Mouse (Mus musculus) liver, embryonic 12.5 days (tissue): Measurements from ENCODE around the gene Heatr6. TPM values are rescaled to one million over a fixed set of nuclear protein-coding genes. Genes with fewer than 3 reads are reported as not detected.
A peak's percentile ranks its signal among the peaks of the same experiment; 100 is the strongest.

Source experiments
- ATAC-seq: fragments of 200-750 bp; cut with Nextera tagmentation; 2 replicates; pipeline ENCODE4 v1.8.0; 2017; ENCODE audit warnings: moderate number of reproducible peaks, mild to moderate bottlenecking, moderate library complexity
- H3K27ac ChIP-seq: fragments of 300-500 bp; sonication (generic); 2 replicates; pipeline ENCODE4 v1.5.1; 2016; ENCODE audit warnings: mild to moderate bottlenecking
- H3K27me3 ChIP-seq: fragments of 300-500 bp; sonication (generic); replicated peaks from 2 replicates; pipeline ENCODE4 v1.6.1; 2016; ENCODE audit warnings: mild to moderate bottlenecking, moderate library complexity
- H3K36me3 ChIP-seq: fragments of 300-500 bp; sonication (generic); 2 replicates; pipeline ENCODE4 v1.6.1; 2016; ENCODE audit warnings: mild to moderate bottlenecking, moderate library complexity
- H3K4me1 ChIP-seq: fragments of 300-500 bp; sonication (generic); 2 replicates; pipeline ENCODE4 v1.6.1; 2016
- H3K4me2 ChIP-seq: fragments of 300-500 bp; sonication (generic); 2 replicates; pipeline ENCODE4 v1.6.1; 2016; ENCODE audit warnings: mild to moderate bottlenecking, moderate library complexity
- H3K4me3 ChIP-seq: fragments of 300-500 bp; sonication (generic); 2 replicates; pipeline ENCODE4 v1.5.1; 2016; ENCODE audit warnings: mild to moderate bottlenecking, moderate library complexity
- H3K9ac ChIP-seq: fragments of 300-500 bp; sonication (generic); 2 replicates; pipeline ENCODE4 v1.6.1; 2016; ENCODE audit warnings: mild to moderate bottlenecking, moderate library complexity
- H3K9me3 ChIP-seq: fragments of 300-500 bp; sonication (generic); replicated peaks from 2 replicates; pipeline ENCODE4 v1.6.1; 2016; ENCODE audit warnings: mild to moderate bottlenecking, moderate library complexity
- WGBS: fragments of 180-500 bp; shearing (Covaris S2); methylation state at CpG from one replicate; pipeline ENCODE4 v1.1.7; 2016; ENCODE audit not compliant: insufficient replicate concordance; 5-methylcytosine and 5-hydroxymethylcytosine counted together
- polyA plus RNA-seq: library from polyadenylated mRNA; unstranded; fragments of >200 nt; fragmentation: Nextera tagmentation; extraction: Ambion mirVana; gene quantifications from 2 replicates; pipeline ENCODE4 v1.2.1, GENCODE M21; 2016

The Heatr6 gene
- polyA plus RNA-seq, result 9.7 and 10.4 TPM in 2 replicates

DNA sequence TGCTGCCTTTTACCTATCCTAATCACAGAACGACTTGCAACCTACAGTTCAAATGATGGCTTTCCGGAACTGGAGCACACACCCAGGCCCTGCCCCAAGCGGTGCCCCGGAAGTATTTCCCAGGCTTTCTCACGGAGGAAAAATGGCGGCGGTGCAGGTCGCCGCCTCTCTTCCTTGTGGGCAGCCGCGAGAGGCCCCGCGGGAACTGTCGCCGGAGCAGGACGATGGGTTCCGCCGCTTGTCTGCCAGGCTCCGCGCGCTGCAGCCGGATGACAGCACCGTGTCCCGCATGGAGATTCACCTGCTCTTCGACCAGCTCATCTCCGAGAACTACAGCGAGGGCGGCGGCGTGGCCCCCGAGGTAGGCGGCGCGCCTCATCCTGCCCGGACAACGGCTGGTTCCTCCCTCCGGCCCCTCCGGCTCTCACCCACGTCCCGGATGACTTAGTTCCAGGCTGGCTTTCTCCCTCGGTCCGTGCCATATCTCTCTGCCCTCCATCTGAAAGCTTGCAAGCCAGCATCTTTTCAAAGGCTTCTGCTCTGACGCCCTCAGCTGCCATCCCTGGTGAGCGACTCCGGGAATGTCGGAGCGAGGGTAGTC, at the start of gene Heatr6:
Gene Heatr6, plus strand, starts transcription at position 116 of the 601 bp plus-strand sequence.
- peaks cover 29% of the 10 kb centered on the region for H3K36me3 ChIP-seq
- H3K9ac ChIP-seq, result peak within 1 kb of the TSS; percentile 79
- peak within 1 kb of the TSS; percentile 83 for H3K4me3 ChIP-seq
- peak; percentile 93 for ATAC-seq
- H3K4me1 ChIP-seq, result peaks cover 21% of the 10 kb centered on the region
- peak within 1 kb of the TSS; percentile 82 for H3K4me2 ChIP-seq
- no peaks in the 10 kb centered on the region; the same call in 1 of the 2 replicates for H3K9me3 ChIP-seq
- peak within 1 kb of the TSS; percentile 70; the same call in 1 of the 2 replicates for H3K27ac ChIP-seq
- WGBS, result under 1% methylated on average over 47 of the region's 47 CpGs
- H3K27me3 ChIP-seq, result peaks cover 15% of the 10 kb centered on the region

- Histone ChIP-seq H3K27me3 (no peaks in the 10 kb centered on the region), H3K4me1 (no peaks in the 10 kb centered on the region), H3K36me3 (no peaks in the 10 kb centered on the region), H3K9me3 (no peaks in the 10 kb centered on the region), H3K9ac (no peak within 1 kb of the TSS), H3K4me2 (no peak within 1 kb of the TSS), H3K27ac (no peak within 1 kb of the TSS), H3K4me3 (no peak within 1 kb of the TSS)
- 21% methylated on average over 1 of the region's 1 CpGs for WGBS
- no peak for ATAC-seq
Observed at GRCm38 (mm10) chr11:83703705-83704104, 49.8 kb upstream of the Heatr6 start, which contains the start of gene Wfdc17. TSS of gene Wfdc17 (plus strand) at chr11:83703991.

DNA sequence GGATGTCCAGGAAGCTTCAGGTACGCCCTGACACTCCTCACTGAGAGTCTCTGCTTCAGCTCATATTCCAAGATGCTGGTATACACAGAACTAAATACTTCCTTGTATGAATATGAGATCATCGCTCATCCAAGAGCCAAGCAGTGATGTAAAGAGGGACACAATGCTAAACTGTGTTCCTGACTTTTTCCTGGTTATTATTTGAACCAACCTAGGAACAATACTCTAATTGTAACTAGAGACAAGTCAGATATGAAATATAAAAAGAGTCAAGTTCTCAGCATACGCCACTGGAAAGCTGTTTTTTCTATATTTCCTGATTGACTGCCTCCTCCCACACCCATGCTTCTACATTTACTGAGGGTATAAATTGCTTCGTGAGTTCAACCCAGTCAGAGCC, 44.8 kb upstream of the Heatr6 start, which contains the start of gene Wfdc18:
Gene Wfdc18, plus strand, starts transcription at position 301 of the 400 bp plus-strand sequence.
- Histone ChIP-seq H3K27ac (no peak within 1 kb of the TSS), H3K9ac (no peak within 1 kb of the TSS), H3K27me3 (no peaks in the 10 kb centered on the region), H3K9me3 (no peaks in the 10 kb centered on the region), H3K36me3 (no peaks in the 10 kb centered on the region), H3K4me3 (no peak within 1 kb of the TSS), H3K4me1 (no peaks in the 10 kb centered on the region), H3K4me2 (no peak within 1 kb of the TSS)
- ATAC-seq, result no peak
- 58% methylated on average over 4 of the region's 4 CpGs for WGBS

GRCm38 (mm10) chr11:83709683-83710082, 43.8 kb upstream of the Heatr6 start:
- no peaks in the 10 kb centered on the region for H3K36me3 ChIP-seq
- no peak overlapping the region for H3K9ac ChIP-seq
- H3K9me3 ChIP-seq, result no peaks in the 10 kb centered on the region
- no peak overlapping the region for H3K4me3 ChIP-seq
- H3K27me3 ChIP-seq, result no peaks in the 10 kb centered on the region
- no peak overlapping the region for H3K27ac ChIP-seq
- H3K4me1 ChIP-seq, result no peaks in the 10 kb centered on the region
- ATAC-seq, result no peak
- no peak overlapping the region for H3K4me2 ChIP-seq
- 73% methylated on average over 5 of the region's 5 CpGs for WGBS

DNA sequence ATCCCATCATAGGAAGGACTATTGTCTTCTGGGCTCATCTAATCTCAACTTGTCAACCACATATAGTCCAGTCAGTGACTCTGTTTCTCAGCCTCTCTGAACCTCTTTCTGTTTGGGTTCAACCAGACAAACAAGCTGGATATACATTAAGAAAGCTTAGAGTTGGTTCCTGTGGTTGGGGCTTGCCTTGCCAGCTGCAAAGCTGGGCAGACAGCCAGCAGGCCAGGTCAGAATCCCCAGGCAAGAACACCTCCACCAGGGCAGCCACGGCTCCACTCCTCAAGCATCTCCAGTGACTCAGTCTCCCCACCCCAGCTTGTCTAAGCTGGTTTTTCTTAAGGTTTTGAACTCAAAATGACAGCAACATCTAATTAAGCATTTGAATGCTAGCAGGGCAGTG, 40.8 kb upstream of the Heatr6 start:
- WGBS, result 57% methylated on average over 1 of the region's 1 CpGs
- Histone ChIP-seq H3K9me3 (no peaks in the 10 kb centered on the region), H3K4me3 (no peak overlapping the region), H3K9ac (no peak overlapping the region), H3K36me3 (no peaks in the 10 kb centered on the region), H3K27ac (no peak overlapping the region), H3K27me3 (no peaks in the 10 kb centered on the region), H3K4me1 (no peaks in the 10 kb centered on the region), H3K4me2 (no peak overlapping the region)
- no peak for ATAC-seq

- 28% methylated on average over 2 of the region's 2 CpGs for WGBS
- no peaks in the 10 kb centered on the region for H3K9me3 ChIP-seq
- H3K36me3 ChIP-seq, result no peaks in the 10 kb centered on the region
- no peak overlapping the region for H3K9ac ChIP-seq
- no peak overlapping the region for H3K4me2 ChIP-seq
- no peaks in the 10 kb centered on the region for H3K27me3 ChIP-seq
- no peak overlapping the region for H3K27ac ChIP-seq
- no peak overlapping the region for H3K4me3 ChIP-seq
- no peak for ATAC-seq
- no peaks in the 10 kb centered on the region for H3K4me1 ChIP-seq
Observed at GRCm38 (mm10) chr11:83713925-83714324, 39.6 kb upstream of the Heatr6 start.

DNA sequence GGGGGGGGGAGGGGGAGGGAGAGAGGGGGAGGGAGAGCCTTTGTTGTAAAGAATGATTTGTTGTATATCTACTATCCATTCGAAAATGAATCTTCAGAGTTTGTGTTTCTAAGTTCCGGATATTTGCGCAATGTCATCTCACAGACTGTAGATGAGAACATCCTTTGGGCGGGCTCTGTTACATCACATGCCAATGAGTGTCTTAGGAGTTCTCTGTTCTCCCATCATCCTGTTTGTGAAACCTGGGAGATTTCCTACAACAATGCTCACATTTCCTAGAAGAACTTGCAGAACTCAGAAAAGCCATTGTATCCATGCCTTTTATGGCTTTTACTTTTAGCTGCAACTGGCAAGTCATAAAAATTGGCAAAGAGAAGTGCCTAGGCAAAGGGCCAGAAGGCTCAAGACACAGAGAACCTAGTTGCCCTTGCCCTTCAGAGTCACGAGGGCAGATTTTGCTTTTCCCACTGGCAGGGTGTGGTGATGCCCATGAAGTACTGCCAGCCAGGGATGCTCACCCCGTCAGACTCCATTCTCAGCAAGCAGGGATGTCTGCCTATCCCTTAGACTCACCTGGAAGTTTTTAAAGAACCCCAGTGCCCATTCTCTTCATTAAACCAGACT, 36.3 kb upstream of the Heatr6 start:
- no peak for ATAC-seq
- no peaks in the 10 kb centered on the region for H3K36me3 ChIP-seq
- WGBS, result 65% methylated on average over 6 of the region's 6 CpGs

GRCm38 (mm10) chr11:83720766-83721165, 32.7 kb upstream of the Heatr6 start:
- Histone ChIP-seq H3K4me2 (no peak overlapping the region), H3K27ac (no peak overlapping the region), H3K36me3 (no peaks in the 10 kb centered on the region), H3K9ac (no peak overlapping the region), H3K4me3 (no peak overlapping the region), H3K4me1 (no peaks in the 10 kb centered on the region), H3K27me3 (no peaks in the 10 kb centered on the region), H3K9me3 (no peaks in the 10 kb centered on the region)
- no peak for ATAC-seq

More for the DNA sequence above, 36.3 kb upstream of the Heatr6 start:
- Histone ChIP-seq H3K4me1 (no peaks in the 10 kb centered on the region), H3K27me3 (no peaks in the 10 kb centered on the region), H3K9me3 (no peaks in the 10 kb centered on the region), H3K4me2 (no peak overlapping the region), H3K27ac (no peak overlapping the region), H3K4me3 (no peak overlapping the region), H3K9ac (no peak overlapping the region)

DNA sequence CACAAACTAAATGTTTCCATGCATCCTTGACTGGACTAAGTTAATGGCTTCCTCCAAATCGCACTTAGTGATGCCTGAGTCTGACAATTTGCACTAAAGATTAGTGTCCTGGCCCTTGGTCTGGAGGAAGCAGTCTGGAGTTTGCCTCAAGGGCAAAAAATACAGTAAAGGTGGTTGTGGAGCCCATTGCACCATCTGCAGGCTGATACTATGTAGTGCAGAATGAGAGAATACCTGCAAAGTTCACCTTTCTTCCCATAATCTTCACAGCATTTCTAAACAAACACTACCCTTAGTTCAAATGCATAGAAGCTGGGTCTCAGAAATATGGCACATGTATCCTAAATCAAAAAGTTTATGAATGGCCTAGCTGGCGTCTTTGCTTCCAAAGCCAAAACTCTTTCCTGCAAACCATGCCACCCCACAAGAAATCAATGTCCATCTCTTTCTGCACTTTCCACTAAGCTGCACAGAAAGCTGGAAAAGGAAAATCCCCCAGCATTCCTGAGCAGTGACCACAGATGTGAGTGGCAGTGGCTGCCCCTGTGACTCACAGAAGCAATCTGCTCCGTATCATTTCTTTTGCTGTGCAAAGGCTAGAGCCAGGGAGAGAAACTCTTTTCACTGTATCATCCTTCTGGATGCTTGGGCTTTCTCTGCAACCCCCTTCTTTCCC, 24.6 kb upstream of the Heatr6 start:
- Histone ChIP-seq H3K9ac (no peak overlapping the region), H3K27me3 (no peaks in the 10 kb centered on the region), H3K9me3 (no peaks in the 10 kb centered on the region), H3K4me3 (no peak overlapping the region), H3K27ac (no peak overlapping the region), H3K4me2 (no peak overlapping the region), H3K36me3 (no peaks in the 10 kb centered on the region), H3K4me1 (no peaks in the 10 kb centered on the region)
- 47% methylated on average over 3 of the region's 3 CpGs for WGBS
- no peak for ATAC-seq

DNA sequence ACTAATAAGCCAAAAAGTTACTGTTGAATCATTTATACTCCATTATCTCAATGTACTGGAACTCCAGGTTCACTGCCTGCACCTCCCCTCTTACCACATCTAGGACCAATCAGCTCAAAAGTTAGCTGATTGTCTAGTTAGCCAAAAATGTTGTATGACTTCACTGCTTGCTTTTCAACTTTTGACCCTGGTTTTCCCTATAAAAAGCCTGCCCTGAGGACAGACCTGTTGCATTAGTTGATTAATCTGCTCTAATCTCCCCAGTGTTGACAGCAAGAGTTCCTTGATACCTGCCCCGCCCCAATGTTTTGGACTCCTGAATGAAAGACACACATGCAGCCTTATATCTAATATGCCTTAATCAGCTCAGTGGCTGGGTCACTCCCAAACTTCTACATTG, 22.4 kb upstream of the Heatr6 start:
- no peak overlapping the region for H3K4me2 ChIP-seq
- no peaks in the 10 kb centered on the region for H3K4me1 ChIP-seq
- 69% methylated on average over 1 of the region's 1 CpGs for WGBS
- no peak for ATAC-seq
- no peaks in the 10 kb centered on the region for H3K9me3 ChIP-seq
- H3K27me3 ChIP-seq, result no peaks in the 10 kb centered on the region
- H3K36me3 ChIP-seq, result no peaks in the 10 kb centered on the region
- no peak overlapping the region for H3K27ac ChIP-seq
- no peak overlapping the region for H3K4me3 ChIP-seq
- no peak overlapping the region for H3K9ac ChIP-seq

DNA sequence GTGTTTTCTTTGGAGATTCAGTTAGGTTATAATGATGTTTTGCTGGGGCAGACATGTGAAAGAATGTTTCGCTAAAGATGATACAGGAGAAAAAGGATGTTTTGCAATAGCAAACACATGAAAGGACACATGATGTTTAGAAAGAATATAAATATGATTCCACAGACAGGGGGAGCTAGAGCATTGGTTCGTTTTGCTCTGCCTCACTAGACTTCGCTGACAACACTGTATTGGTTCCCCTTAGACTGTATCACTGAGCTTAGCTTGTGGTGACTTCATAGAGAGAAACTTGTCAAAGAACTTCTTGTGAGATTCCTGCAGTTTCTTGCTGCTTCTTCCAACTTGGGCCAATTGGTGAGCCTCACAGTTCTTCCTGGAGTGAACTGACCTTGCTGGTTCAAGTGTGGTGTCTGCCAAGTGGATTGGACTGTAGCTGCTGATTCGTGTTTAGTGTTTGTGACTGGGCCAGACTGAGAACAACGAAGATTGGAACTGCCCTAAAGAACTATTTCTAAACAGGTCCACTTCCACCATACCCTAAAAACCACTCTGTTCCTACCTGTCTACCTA, 20.3 kb upstream of the Heatr6 start:
- ATAC-seq, result no peak
- H3K36me3 ChIP-seq, result no peaks in the 10 kb centered on the region
- H3K4me3 ChIP-seq, result no peak overlapping the region
- no peaks in the 10 kb centered on the region for H3K4me1 ChIP-seq
- no peak overlapping the region for H3K27ac ChIP-seq
- 60% methylated on average over 5 of the region's 5 CpGs for WGBS
- no peaks in the 10 kb centered on the region; the same call in 1 of the 2 replicates for H3K27me3 ChIP-seq
- H3K4me2 ChIP-seq, result no peak overlapping the region
- no peak overlapping the region for H3K9ac ChIP-seq
- no peaks in the 10 kb centered on the region for H3K9me3 ChIP-seq

GRCm38 (mm10) chr11:83734215-83734614, 19.3 kb upstream of the Heatr6 start:
- 30% methylated on average over 1 of the region's 1 CpGs for WGBS
- Histone ChIP-seq H3K4me2 (no peak overlapping the region), H3K27me3 (no peaks in the 10 kb centered on the region; the same call in 1 of the 2 replicates), H3K4me3 (no peak overlapping the region), H3K36me3 (no peaks in the 10 kb centered on the region), H3K9me3 (no peaks in the 10 kb centered on the region), H3K27ac (no peak overlapping the region), H3K9ac (no peak overlapping the region), H3K4me1 (no peaks in the 10 kb centered on the region)
- no peak for ATAC-seq
